Mouse (Mus musculus): ENCODE results near the gene Fuom. TPM values are rescaled to one million over a fixed set of nuclear protein-coding genes. Genes with fewer than 3 reads are reported as not detected.

Gene Fuom
- polyA plus RNA-seq (2012; rRNA removed) = 5.6 and 7.5 TPM in 2 replicates

GRCm38 (mm10) chr7:140101993-140102860 lies at the start of gene Fuom:
TSS of gene Fuom (minus strand) at chr7:140102441.

DNA sequence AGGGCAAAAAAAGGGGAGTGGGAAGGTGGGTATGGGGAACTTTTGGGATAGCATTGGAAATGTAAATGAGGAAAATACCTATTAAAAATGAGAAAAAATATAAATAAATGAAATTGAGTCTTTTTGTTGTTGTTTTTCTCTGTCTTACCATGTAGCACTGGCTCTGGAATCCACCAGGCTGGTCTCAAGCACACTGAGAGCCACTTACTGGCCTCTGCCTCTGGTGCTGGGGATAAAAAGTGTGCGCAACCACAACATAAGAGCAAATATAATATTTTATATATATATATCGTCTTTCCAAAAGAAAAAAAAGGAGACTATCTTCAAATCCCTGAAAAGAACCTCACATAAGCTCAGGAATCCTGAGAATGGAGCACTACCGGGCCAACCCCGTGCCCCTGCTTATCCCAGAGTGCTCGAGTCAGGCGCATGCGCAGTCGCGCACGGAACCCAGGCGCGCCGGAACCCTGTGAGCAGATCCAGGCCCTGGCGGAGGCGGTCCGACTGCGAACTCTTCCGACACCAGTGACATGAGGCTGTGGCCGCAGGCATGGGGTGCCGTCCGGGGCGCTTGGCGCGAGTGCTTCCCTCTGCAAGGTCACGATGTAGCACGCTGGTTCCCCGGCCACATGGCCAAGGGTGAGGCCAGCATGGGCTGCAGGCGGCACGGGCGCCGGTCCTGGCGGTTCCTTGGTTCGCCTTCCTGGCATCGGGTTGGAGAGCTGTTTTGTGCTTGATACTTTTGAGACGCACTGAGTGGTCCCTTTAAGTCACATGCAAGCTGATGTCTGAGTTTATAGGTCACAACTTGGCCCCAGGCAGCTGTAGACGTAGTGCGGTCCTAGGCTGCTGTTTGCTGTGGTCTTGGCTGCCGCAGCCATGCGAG lies 35.1 kb upstream of the Fuom start, which contains the start of gene Mtg1:
Gene Mtg1, plus strand, starts transcription at position 430 of the 886 bp plus-strand sequence.

GRCm38 (mm10) chr7:140116329-140117054 lies 14.3 kb upstream of the Fuom start, which contains the start of gene Echs1:
TSS of gene Echs1 (minus strand) at chr7:140116476.

DNA sequence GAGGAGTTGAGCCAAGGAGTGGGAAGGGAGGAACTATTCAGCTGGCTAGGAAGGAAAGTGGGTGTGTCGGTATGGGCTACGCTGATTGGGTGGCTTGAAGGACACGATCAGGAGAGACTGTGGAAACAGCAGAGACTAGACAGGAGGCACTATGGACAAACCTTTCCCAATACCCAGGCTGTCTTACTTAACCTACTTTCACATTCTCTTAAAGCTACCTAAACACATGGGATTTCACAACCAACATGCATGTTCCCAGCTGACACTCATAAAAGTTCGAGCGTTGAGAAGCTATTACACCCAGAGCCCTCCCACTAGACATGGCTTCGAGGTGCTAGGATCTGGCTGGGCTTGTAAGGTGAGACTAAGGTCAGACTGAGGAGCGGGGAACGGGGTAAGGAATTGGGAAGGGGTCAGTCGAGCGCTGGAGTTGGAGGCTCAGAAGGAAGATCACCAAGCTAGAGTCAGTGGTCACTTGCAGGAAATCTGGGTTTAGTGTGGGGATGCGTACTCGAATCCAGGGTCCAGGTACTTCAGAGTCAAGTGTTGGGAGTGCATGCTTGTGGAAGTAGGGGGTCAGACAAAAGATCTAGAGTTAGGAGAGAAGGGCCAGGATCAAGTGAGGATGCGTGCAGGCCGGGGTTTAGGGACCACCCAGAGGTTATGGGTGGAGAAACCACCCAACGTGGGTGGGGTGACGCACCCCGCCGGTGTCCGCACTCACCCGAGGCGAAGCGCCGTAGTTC lies 13.5 kb upstream of the Fuom start, which contains the start of gene Paox:
Gene Paox, plus strand, starts transcription at position 217 of the 746 bp plus-strand sequence.

GRCm38 (mm10) chr7:140092924-140093528 lies 9.2 kb downstream of the Fuom start, which contains the start of gene Prap1:
TSS of gene Prap1 (plus strand) at chr7:140093395.

DNA sequence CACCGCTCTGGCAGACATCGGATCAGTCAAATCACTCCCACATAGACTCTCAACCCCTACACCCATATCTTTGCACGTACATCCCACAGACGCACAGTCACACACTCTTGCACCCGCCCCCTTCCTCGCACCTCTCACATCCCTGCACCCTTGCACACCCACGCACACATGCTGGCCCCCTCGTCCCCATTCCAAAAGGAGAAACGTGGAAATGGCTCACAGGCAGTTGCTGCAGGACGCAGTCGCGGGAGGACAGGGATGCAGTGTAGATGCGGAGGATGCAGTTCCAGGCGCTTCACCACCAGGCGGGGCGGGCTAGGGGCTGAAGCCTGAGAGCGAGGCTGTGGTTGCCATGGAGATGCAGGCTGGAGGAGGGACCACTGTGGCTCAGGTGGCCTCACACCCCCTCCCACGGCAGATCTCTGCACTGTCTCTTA lies 20.0 kb downstream of the Fuom start, which contains the start of gene Caly:
Gene Caly, minus strand, starts transcription at position 307 of the 437 bp plus-strand sequence.

DNA sequence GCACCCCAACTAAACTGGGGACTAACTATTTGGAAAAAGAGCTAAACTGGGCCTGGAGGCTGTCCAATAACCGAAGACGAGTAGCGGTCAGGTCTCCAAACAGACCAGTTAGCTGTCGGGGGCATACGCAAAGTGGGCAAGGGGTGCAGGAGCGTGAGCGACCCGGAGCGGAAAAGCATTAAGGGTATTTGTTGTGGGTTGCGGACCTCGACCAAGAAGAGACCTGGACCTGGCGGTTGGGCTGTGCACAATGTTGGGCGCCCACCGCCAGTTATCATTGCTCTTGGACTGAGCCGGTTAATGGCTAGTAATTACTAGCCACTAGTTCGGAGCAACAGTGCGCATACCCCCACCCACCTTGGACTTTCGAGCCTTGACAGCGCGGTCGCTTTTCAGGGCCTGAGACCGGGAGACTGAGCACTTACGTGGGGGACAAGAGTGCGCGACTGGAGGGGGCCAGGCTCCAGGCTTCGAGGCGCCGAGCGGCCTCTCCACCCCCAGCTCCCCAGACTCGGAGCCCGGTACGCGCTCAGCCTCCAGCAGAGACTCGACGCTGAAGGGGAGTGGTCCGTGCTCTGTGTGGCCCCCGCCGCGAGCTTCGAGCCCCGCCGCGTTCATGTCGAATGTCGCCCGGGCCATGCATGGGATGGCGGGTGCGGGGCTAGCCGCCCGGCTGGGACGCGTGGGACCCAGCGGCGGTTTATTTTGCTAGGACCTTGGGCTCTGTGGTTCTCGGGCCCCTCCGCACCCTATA lies 53.7 kb downstream of the Fuom start, which contains the start of gene Msx3:
Gene Msx3, minus strand, starts transcription at position 729 of the 754 bp plus-strand sequence.

Other genes with a start within 250 kb of the Fuom start
- 0.01 TPM in 1 of 2 replicates, not detected in the other for gene Kndc1, start 207.7 kb downstream of the Fuom start, polyA plus RNA-seq (2012; rRNA removed)
- not detected in 2 replicates for gene Utf1, start 158.7 kb downstream of the Fuom start, polyA plus RNA-seq (2012; rRNA removed)
- 0.03 TPM in 1 of 2 replicates, not detected in the other for gene 6430531B16Rik, start 123.7 kb downstream of the Fuom start, polyA plus RNA-seq (2012; rRNA removed)
- 0.55 and 1.0 TPM in 2 replicates for gene Adam8, start 109.9 kb downstream of the Fuom start, polyA plus RNA-seq (2012; rRNA removed)
- 23.6 and 26.6 TPM in 2 replicates for gene Zfp511, start 66.0 kb downstream of the Fuom start, polyA plus RNA-seq (2012; rRNA removed)
- 17.6 and 20.5 TPM in 2 replicates for gene Tubgcp2, start 65.8 kb downstream of the Fuom start, polyA plus RNA-seq (2012; rRNA removed)
- gene Msx3, start 53.4 kb downstream of the Fuom start, polyA plus RNA-seq (2012; rRNA removed) = not detected in 2 replicates
- gene Caly, start 19.9 kb downstream of the Fuom start, polyA plus RNA-seq (2012; rRNA removed) = 0.02 and 0.03 TPM in 2 replicates
- gene Prap1, start 9.0 kb downstream of the Fuom start, polyA plus RNA-seq (2012; rRNA removed) = 0.25 and 0.39 TPM in 2 replicates
- gene Paox, start 13.4 kb upstream of the Fuom start, polyA plus RNA-seq (2012; rRNA removed) = 3.8 and 5.0 TPM in 2 replicates
- 42.5 and 51.9 TPM in 2 replicates for gene Echs1, start 14.0 kb upstream of the Fuom start, polyA plus RNA-seq (2012; rRNA removed)
- gene Mtg1, start 35.1 kb upstream of the Fuom start, polyA plus RNA-seq (2012; rRNA removed) = 15.6 and 15.9 TPM in 2 replicates
- 0.01 TPM in 2 replicates for gene Sprn, start 52.4 kb upstream of the Fuom start, polyA plus RNA-seq (2012; rRNA removed)
- not detected in 2 replicates for gene Olfr522, start 62.3 kb upstream of the Fuom start, polyA plus RNA-seq (2012; rRNA removed)
- not detected in 2 replicates for gene Olfr523, start 70.8 kb upstream of the Fuom start, polyA plus RNA-seq (2012; rRNA removed)
- not detected in 2 replicates for gene Olfr524, start 103.5 kb upstream of the Fuom start, polyA plus RNA-seq (2012; rRNA removed)
- 0.05 and 0.07 TPM in 2 replicates for gene Cd163l1, start 115.8 kb upstream of the Fuom start, polyA plus RNA-seq (2012; rRNA removed)
- gene 5830411N06Rik, start 144.8 kb upstream of the Fuom start, polyA plus RNA-seq (2012; rRNA removed) = 0.01 TPM in 1 of 2 replicates, not detected in the other
- gene Olfr525, start 218.4 kb upstream of the Fuom start, polyA plus RNA-seq (2012; rRNA removed) = not detected in 2 replicates
- gene Olfr527, start 231.6 kb upstream of the Fuom start, polyA plus RNA-seq (2012; rRNA removed) = not detected in 2 replicates

Data from liver, embryonic 14 days (tissue).